ENCODE assay signal across 18 mouse cellular contexts in the genomic region with DNA sequence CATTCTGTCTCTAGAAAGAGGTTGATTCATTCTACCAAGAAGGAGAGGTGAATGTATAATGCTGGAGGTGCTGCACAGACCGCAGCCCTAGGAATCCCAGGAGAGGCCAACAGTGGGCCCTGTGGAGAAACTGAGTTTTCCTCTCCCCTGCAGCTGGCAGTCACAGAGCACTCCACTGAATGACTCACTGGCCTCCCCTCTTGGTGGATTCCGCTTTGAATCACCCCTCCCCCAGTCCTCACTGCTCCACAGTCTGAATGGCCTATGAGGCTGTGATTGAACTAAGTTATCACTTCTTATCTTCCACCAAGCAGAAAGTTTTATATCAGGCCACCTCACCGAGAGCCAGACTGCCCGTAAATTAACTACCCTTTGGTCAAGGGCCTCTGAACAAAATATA.
A peak's percentile ranks its signal among the peaks of the same experiment; 100 is the strongest.
DNase-seq lines count a peak whose midpoint lies in the region; ATAC-seq and TF ChIP-seq lines count a peak whose summit lies in the region.
"Had no signal": no experiment of that assay in that cellular context is flagged by ENCODE, and none has a peak within 500 bp of the region (broad histone marks: within the 10 kb centered on the region; RNA-seq: fewer than 3 reads in every experiment).

No protein-coding gene starts in this region.

- no peak overlapping the region for H3K27ac ChIP-seq in intestine, embryonic 15.5 days
- no peak overlapping the region for H3K27ac ChIP-seq in intestine, postnatal 0 days (ENCODE audit: low read depth, low read length)
- no peak overlapping the region for H3K27ac ChIP-seq in neural tube, embryonic 12.5 days
- no peak overlapping the region for H3K27ac ChIP-seq in intestine, embryonic 16.5 days (ENCODE audit: low read length)
- H3K27ac ChIP-seq in lung, postnatal 0 days (ENCODE audit: low read length): no peak overlapping the region
- H3K27ac ChIP-seq: forebrain, embryonic 15.5 days; heart, embryonic 13.5 days; limb, embryonic 12.5 days; liver, embryonic 13.5 days; lung, embryonic 15.5 days had no signal

- H3K9me3 ChIP-seq in intestine, embryonic 15.5 days: no peaks in the 10 kb centered on the region
- no peaks in the 10 kb centered on the region; the same call in 1 of the 2 replicates for H3K9me3 ChIP-seq in intestine, postnatal 0 days (ENCODE audit: control insufficient read depth)
- 0 out of 2 replicates have a peak, but pooled peaks cover 6% of the 10 kb centered on the region for H3K9me3 ChIP-seq in neural tube, embryonic 12.5 days
- H3K9me3 ChIP-seq in intestine, embryonic 16.5 days (ENCODE audit: control insufficient read depth, low read length): no peaks in the 10 kb centered on the region
- no peaks in the 10 kb centered on the region for H3K9me3 ChIP-seq in lung, postnatal 0 days (ENCODE audit: low read length)
- H3K9me3 ChIP-seq: forebrain, embryonic 15.5 days; G1E; limb, embryonic 12.5 days; liver, embryonic 13.5 days; lung, embryonic 15.5 days had no signal

- no peak for TF ChIP-seq CTCF in intestine, postnatal 0 days (IDR thresholded peaks at IDR 0.05; ENCODE audit: low read depth)
- no peak for TF ChIP-seq CTCF in lung, postnatal 0 days (IDR thresholded peaks at IDR 0.05)

- H3K9ac ChIP-seq in intestine, embryonic 15.5 days: no peak overlapping the region
- no peak overlapping the region for H3K9ac ChIP-seq in intestine, postnatal 0 days (ENCODE audit: low read depth, low read length)
- no peak overlapping the region for H3K9ac ChIP-seq in neural tube, embryonic 12.5 days
- no peak overlapping the region for H3K9ac ChIP-seq in intestine, embryonic 16.5 days (ENCODE audit: low read depth, low read length)
- H3K9ac ChIP-seq in lung, postnatal 0 days (replicated peaks; ENCODE audit: low read depth): no peak overlapping the region
- H3K9ac ChIP-seq: forebrain, embryonic 15.5 days; heart, embryonic 13.5 days; limb, embryonic 12.5 days; liver, embryonic 13.5 days; lung, embryonic 15.5 days had no signal

- H3K36me3 ChIP-seq in intestine, embryonic 15.5 days: no peaks in the 10 kb centered on the region
- no peaks in the 10 kb centered on the region for H3K36me3 ChIP-seq in intestine, postnatal 0 days (ENCODE audit: control insufficient read depth, insufficient read depth)
- H3K36me3 ChIP-seq in neural tube, embryonic 12.5 days: no peaks in the 10 kb centered on the region
- no peaks in the 10 kb centered on the region for H3K36me3 ChIP-seq in intestine, embryonic 16.5 days (ENCODE audit: control insufficient read depth, insufficient read depth, low read length)
- no peaks in the 10 kb centered on the region for H3K36me3 ChIP-seq in lung, postnatal 0 days (ENCODE audit: insufficient read depth, low read length)
- H3K36me3 ChIP-seq: forebrain, embryonic 15.5 days; G1E; heart, embryonic 13.5 days; limb, embryonic 12.5 days; liver, embryonic 13.5 days; lung, embryonic 15.5 days had no signal

- H3K27me3 ChIP-seq in intestine, embryonic 15.5 days (replicated peaks): no peaks in the 10 kb centered on the region
- no peaks in the 10 kb centered on the region for H3K27me3 ChIP-seq in intestine, postnatal 0 days (replicated peaks; ENCODE audit: control insufficient read depth, insufficient read depth, low read length)
- no peaks in the 10 kb centered on the region for H3K27me3 ChIP-seq in neural tube, embryonic 12.5 days (replicated peaks)
- no peaks in the 10 kb centered on the region for H3K27me3 ChIP-seq in intestine, embryonic 16.5 days (replicated peaks; ENCODE audit: control insufficient read depth, insufficient read depth, low read length)
- no peaks in the 10 kb centered on the region for H3K27me3 ChIP-seq in lung, postnatal 0 days (replicated peaks; ENCODE audit: insufficient read depth, low read length)
- H3K27me3 ChIP-seq: forebrain, embryonic 15.5 days; heart, embryonic 13.5 days; liver, embryonic 13.5 days; lung, embryonic 15.5 days had no signal

- peak; percentile 41 for ATAC-seq in intestine, embryonic 15.5 days
- no peak for ATAC-seq in intestine, postnatal 0 days
- ATAC-seq in neural tube, embryonic 12.5 days (ENCODE audit: low FRiP score, low read depth): peak; percentile 25; the same call in 1 of the 2 replicates
- peak; percentile 77 for ATAC-seq in intestine, embryonic 16.5 days
- ATAC-seq in lung, postnatal 0 days: no peak

- H3K4me1 ChIP-seq in intestine, embryonic 15.5 days (replicated peaks): 0 out of 2 replicates have a peak, but pooled peaks cover 3% of the 10 kb centered on the region
- no peaks in the 10 kb centered on the region for H3K4me1 ChIP-seq in intestine, postnatal 0 days (replicated peaks; ENCODE audit: control insufficient read depth, insufficient read depth, low read length)
- H3K4me1 ChIP-seq in neural tube, embryonic 12.5 days: no peaks in the 10 kb centered on the region
- no peaks in the 10 kb centered on the region for H3K4me1 ChIP-seq in intestine, embryonic 16.5 days (ENCODE audit: control insufficient read depth, insufficient read depth, low read length)
- no peaks in the 10 kb centered on the region for H3K4me1 ChIP-seq in lung, postnatal 0 days (ENCODE audit: insufficient read depth, low read depth, low read length)
- H3K4me1 ChIP-seq: forebrain, embryonic 15.5 days; limb, embryonic 12.5 days; liver, embryonic 13.5 days; lung, embryonic 15.5 days had no signal

- WGBS in intestine, embryonic 15.5 days: 43% methylated on average over 4 of the region's 4 CpGs
- 30% methylated on average over 4 of the region's 4 CpGs for WGBS in intestine, postnatal 0 days
- WGBS in neural tube, embryonic 12.5 days: 53% methylated on average over 4 of the region's 4 CpGs
- 43% methylated on average over 4 of the region's 4 CpGs for WGBS in intestine, embryonic 16.5 days
- WGBS in lung, postnatal 0 days: 31% methylated on average over 4 of the region's 4 CpGs

- no peak overlapping the region for H3K4me2 ChIP-seq in intestine, embryonic 15.5 days (replicated peaks)
- H3K4me2 ChIP-seq in intestine, postnatal 0 days (replicated peaks; ENCODE audit: low read depth): no peak overlapping the region
- H3K4me2 ChIP-seq in neural tube, embryonic 12.5 days (replicated peaks): no peak overlapping the region
- no peak overlapping the region for H3K4me2 ChIP-seq in intestine, embryonic 16.5 days (ENCODE audit: low read depth, low read length)
- no peak overlapping the region for H3K4me2 ChIP-seq in lung, postnatal 0 days (replicated peaks; ENCODE audit: low read depth, low read length)
- H3K4me2 ChIP-seq: forebrain, embryonic 15.5 days; heart, embryonic 13.5 days; limb, embryonic 12.5 days; liver, embryonic 13.5 days; lung, embryonic 15.5 days had no signal

- DNase-seq in neural tube, embryonic 10.5 days (ENCODE audit: extremely low spot score, low spot score): no peak
- DNase-seq in R1 (ENCODE audit: low read depth, low spot score): peak; percentile 27
- no peak for DNase-seq in lung, postnatal 0 days (ENCODE audit: low spot score)
- DNase-seq: cerebellum, postnatal 25 days; heart, postnatal 36 days; kidney, adult 9 months; liver, embryonic 13.5 days; thymus, adult 18-20 months had no signal

- TF ChIP-seq EP300 in lung, postnatal 0 days (IDR thresholded peaks at IDR 0.05): no peak

- H3K4me3 ChIP-seq in intestine, embryonic 15.5 days (replicated peaks): no peak overlapping the region
- H3K4me3 ChIP-seq in intestine, postnatal 0 days (ENCODE audit: low read depth, low read length): no peak overlapping the region
- H3K4me3 ChIP-seq in neural tube, embryonic 12.5 days: no peak overlapping the region
- H3K4me3 ChIP-seq in intestine, embryonic 16.5 days (ENCODE audit: low read length): no peak overlapping the region
- no peak overlapping the region for H3K4me3 ChIP-seq in lung, postnatal 0 days (ENCODE audit: low read depth, low read length)
- H3K4me3 ChIP-seq: erythroblast, embryonic 14.5 days; forebrain, embryonic 15.5 days; heart, embryonic 13.5 days; limb, embryonic 12.5 days; liver, embryonic 13.5 days; lung, embryonic 15.5 days had no signal

Comparison
In these comparisons a context has a peak if more than half of its experiments do, and no peak if none do; other contexts are left out.
1. ATAC-seq: peak in intestine, embryonic 15.5 days (single experiment), neural tube, embryonic 12.5 days (single experiment) and intestine, embryonic 16.5 days (single experiment); none in intestine, postnatal 0 days (single experiment) and lung, postnatal 0 days (single experiment).